Mouse (Mus musculus) brain, embryonic 14.5 days (tissue): ENCODE results near the gene Tmem218. TPM values are rescaled to one million over a fixed set of nuclear protein-coding genes. Genes with fewer than 3 reads are reported as not detected.

Experiments used
- DNase-seq: peaks from one replicate; pipeline ENCODE4 v3.0.0-alpha.2; 2011; ENCODE audit warnings: low read depth
- CTCF ChIP-seq: fragments of 200-500 bp; IDR thresholded peaks from 2 replicates; pipeline ENCODE4 v1.5.1; 2012; ENCODE audit warnings: inconsistent platforms, mild to moderate bottlenecking, moderate library complexity, borderline replicate concordance; ENCODE audit not compliant: insufficient read depth, insufficient read length; ENCODE audit errors: extremely low read depth
- POLR2A ChIP-seq: fragments of 200-500 bp; IDR thresholded peaks from 2 replicates; pipeline ENCODE4 v1.6.1; 2012; ENCODE audit warnings: mild to moderate bottlenecking, inconsistent platforms, borderline replicate concordance; ENCODE audit not compliant: poor library complexity, insufficient read depth, insufficient read length, severe bottlenecking; ENCODE audit errors: extremely low read depth
- polyA plus RNA-seq: library from polyadenylated mRNA; depleted of rRNA; stranded (reverse); fragments of >200 nt; gene quantifications from 2 replicates; pipeline ENCODE4 v1.2.3, GENCODE M21; 2012

The Tmem218 gene
- polyA plus RNA-seq, 1 experiment = 4.7 TPM

DNA sequence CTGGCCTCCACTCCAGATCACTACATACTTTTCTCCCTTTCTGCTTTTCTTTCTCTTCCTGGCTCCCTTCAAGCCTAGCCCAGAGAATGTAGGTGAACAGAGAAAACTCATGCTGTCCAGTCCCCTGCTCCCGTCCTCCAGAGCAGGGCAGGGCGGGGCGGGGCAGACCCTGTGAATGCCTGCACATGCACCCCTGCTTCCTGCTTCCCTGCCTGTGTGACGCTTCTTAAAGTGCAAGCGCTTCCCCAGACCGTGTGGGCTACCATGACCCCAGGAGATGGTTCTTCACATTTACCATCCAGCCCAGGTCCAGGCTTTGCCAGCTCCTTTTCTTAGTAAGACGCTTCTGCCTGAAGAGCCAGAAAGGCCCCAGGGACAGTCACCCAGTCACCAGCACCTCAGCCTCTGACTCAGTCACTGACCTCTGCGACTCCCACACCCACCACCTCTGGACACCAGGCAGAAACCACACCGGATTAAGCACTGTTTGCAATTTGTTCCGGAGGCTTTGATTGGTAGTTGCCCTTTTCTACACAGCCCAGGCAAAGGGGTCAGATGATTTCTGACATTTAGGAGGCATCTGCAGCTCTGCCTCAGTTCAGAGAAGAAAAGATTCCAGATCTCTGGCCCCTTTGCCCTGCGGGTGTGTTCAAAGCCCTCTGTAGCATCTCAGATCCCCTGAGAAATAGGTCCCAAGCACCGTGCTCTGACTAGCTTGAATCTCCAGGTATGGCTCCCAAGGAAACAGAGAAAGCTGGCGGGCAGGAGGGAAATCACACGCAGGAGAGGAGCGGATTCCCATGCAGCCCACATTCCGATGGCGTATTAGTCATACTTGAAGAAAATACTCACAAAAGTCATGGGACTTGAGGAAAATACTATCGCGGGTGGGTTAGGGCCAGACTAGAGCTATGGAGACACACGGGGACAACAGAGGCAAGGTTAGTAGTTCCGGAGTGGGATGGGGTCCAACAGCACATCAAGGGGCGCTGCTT lies 24.5 kb downstream of the Tmem218 start:
- no peak for TF ChIP-seq POLR2A
- no peak for TF ChIP-seq CTCF
- DNase-seq = no peak

DNA sequence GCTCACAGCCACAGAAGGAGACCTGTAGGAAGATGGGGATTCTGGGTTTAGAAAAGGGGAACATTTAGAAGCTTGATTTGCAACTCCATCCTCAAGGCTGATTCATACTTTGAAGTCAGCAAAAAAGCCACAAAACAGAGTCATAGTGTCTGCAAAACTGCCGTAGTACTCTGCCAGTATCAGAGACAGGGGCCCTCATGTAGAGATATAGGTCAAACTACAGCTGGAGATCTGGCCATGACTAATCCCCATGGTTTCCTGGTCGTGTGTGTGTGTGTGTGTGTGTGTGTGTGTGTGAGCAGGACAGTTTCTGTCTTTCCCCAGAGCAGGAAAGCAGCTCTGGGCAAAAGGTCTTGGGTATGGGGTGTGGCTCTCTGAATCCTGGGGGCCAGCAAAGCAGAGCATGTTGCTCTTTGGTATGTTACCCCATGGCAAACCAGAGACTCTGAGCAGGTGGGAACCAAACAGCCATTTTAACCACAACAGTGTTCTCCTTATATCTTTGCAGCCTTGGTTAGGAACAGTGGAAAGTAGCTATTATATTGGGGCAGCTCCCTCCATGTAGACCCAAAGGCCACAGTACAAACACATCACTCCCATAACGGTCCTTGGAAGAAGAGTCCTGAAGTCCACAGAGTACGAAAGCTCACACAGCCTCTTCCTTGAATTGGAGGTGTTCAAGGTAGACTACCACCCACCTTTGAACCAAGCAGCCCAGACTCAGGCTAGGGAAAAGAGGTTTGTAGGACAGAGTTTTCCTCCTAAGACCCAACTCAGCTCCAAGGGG lies 28.1 kb downstream of the Tmem218 start:
- no peak for DNase-seq
- TF ChIP-seq CTCF (no peak), POLR2A (no peak)

- TF ChIP-seq CTCF = no peak
- TF ChIP-seq POLR2A = no peak
- no peak for DNase-seq
Observed at GRCm38 (mm10) chr9:37242764-37243163, 34.7 kb downstream of the Tmem218 start.

DNA sequence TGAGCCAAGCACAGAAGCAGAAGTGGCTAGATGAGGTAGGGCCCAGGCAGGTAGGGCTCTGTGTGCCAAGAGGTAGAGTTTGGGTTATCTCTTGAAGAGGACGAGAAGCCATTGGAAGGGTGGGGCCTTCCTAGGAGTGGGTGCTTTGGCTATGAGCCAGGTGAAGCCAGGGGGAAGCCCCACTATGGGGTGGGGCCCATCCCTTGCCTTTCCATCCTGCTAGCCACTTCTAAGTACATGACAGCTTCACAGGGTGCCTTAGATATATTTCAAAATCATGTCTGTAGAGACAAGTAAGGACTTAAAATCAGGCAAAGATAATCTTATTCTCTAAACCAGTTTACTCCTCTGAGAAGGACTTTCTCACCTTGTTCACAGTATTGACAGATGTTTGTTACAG lies 36.6 kb downstream of the Tmem218 start:
- TF ChIP-seq POLR2A = no peak
- TF ChIP-seq CTCF = no peak
- no peak for DNase-seq

DNA sequence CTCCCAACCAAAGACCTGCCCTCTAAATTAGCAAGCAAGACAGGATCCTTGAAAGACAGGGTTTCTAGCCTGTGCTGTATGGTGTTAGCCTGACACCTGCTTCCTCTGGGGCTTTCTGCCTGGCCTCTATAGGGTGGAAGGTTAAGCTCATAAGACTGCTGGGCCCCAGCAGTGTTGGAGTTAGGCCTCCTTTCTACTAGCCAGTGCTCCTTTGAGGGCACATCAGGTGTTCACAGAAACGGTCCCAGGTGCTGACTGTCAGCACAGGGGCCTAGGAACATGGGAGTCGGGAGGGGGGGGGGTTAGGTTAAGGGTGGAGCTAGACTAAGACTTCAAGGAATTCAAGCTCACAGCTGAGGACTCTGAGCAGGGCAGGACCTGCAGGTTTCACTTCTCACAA lies 37.4 kb downstream of the Tmem218 start:
- no peak for DNase-seq
- TF ChIP-seq CTCF = no peak
- TF ChIP-seq POLR2A = no peak

DNA sequence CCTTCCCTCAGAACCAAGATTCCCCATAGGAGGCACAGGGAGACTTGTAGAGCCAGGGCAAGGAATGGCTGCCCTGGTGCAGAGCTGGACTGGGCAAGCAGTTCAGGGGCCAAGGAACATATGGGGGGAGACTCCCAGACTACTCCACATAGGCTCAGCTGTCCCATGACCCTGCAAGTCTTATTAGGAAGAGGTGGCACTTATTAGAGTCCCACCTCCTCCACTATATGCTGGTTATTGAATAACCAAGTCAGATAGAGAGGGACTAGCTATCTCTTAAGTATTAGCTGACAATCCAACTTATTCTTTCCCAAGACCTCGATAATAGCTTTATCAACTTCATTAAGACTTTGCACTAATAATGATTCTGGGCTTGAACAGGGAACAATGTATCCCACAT lies 37.8 kb downstream of the Tmem218 start:
- no peak for DNase-seq
- TF ChIP-seq CTCF = no peak

- no peak for TF ChIP-seq CTCF
- no peak for TF ChIP-seq POLR2A
- DNase-seq = peak; percentile 19
Observed at GRCm38 (mm10) chr9:37247429-37247828, 39.4 kb downstream of the Tmem218 start.

- TF ChIP-seq POLR2A = no peak
- no peak for TF ChIP-seq CTCF
- DNase-seq = peak; percentile 89
Observed at GRCm38 (mm10) chr9:37248381-37248906, 40.4 kb downstream of the Tmem218 start.

- TF ChIP-seq CTCF (no peak), POLR2A (no peak)
Observed at GRCm38 (mm10) chr9:37249976-37250375, 42.0 kb downstream of the Tmem218 start.

DNA sequence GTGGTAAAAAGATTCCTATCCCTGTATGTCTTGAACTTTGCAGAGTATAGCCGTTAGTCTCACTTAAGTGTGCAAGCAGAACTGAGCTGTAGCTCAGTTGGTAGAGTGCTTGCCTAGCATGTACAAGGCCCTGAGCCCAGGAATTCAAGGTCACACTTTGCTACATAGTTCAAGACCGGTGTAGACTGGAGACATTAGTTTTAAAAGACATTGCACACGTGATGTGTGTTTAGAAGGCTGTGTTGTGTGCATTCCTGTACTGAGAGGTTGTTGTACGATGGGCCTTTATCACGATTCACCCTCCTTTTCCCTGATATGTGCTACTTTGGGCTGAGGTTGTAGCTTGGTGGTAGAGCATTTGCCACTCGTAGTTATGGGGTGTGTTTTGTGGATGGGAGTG lies 42.6 kb downstream of the Tmem218 start:
- DNase-seq = no peak
- TF ChIP-seq POLR2A = no peak
- TF ChIP-seq CTCF = no peak

More at GRCm38 (mm10) chr9:37249976-37250375, 42.0 kb downstream of the Tmem218 start:
- no peak for DNase-seq

DNA sequence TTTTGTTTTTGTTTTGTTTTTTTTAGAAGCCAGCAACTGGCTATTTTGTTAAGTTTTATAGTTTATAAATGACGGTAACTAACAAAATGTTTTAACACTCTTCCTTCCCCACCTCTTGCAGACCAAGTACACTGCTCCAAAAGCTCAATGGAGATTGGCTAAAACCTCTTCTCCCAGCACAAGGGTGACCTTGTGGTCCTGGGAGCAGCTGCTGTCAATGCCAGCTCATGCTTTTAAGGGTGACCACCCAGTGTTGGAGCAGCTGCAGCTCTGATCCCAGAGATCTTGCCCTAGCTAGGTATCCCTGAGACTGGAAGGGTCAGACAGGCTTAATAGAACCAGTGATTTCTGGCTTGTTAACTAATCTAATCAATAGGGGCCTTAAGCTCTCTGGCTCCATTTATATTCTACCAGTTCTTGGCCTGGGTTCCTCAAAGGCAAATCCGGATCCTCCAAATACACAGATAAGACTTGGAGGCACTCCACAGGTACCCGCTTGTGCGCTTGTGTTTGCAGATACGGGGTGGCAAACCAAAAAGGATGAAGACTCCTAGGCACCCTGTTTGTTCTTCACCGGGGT lies 46.6 kb downstream of the Tmem218 start:
- TF ChIP-seq POLR2A (no peak), CTCF (no peak)

GRCm38 (mm10) chr9:37255149-37255888 lies 47.3 kb downstream of the Tmem218 start, which contains the start of gene Slc37a2:
Gene Slc37a2, minus strand, starts transcription at chr9:37255738.
- peak; percentile 89 for DNase-seq
- TF ChIP-seq CTCF (no peak), POLR2A (no peak)

More for the DNA sequence above, 46.6 kb downstream of the Tmem218 start:
- no peak for DNase-seq
